Mouse (Mus musculus) CH12.LX (cell line): ENCODE data around the gene Tiam1. TPM values are rescaled to one million over a fixed set of nuclear protein-coding genes. Genes with fewer than 3 reads are reported as not detected.

Source experiments
- DNase-seq: peaks from one replicate; pipeline ENCODE4 v3.0.0-alpha.2; 2013; ENCODE audit errors: extremely low read depth
- H3K27ac ChIP-seq: 2 replicates; pipeline ENCODE4 v1.5.1; 2012; ENCODE audit warnings: low read depth, mild to moderate bottlenecking, control low read depth, moderate library complexity; ENCODE audit not compliant: insufficient read depth
- H3K27me3 ChIP-seq: replicated peaks from 2 replicates; pipeline ENCODE3; 2012; ENCODE audit warnings: inconsistent platforms
- H3K36me3 ChIP-seq, 2 experiments: replicated peaks in 1 of 2; 2 replicates each; pipeline versions ENCODE3 to v1.6.1; 2012; ENCODE audit warnings: inconsistent platforms in 1 of 2, low read length in 1 of 2, mild to moderate bottlenecking in 1 of 2, mixed read lengths in 1 of 2, moderate library complexity in 1 of 2; ENCODE audit not compliant: control insufficient read depth in 1 of 2, insufficient read depth in 1 of 2
- H3K4me1 ChIP-seq, 2 experiments: 2 replicates each; pipeline ENCODE4 v1.6.1; 2012; ENCODE audit warnings: inconsistent platforms in 1 of 2, moderate library complexity in 1 of 2; ENCODE audit not compliant: insufficient read depth in 2 of 2, control insufficient read depth in 1 of 2
- H3K4me2 ChIP-seq: 2 replicates; pipeline ENCODE4 v1.6.1; 2012; ENCODE audit warnings: low read depth, mild to moderate bottlenecking, control low read depth; ENCODE audit not compliant: poor library complexity, insufficient read depth, severe bottlenecking
- H3K4me3 ChIP-seq, 3 experiments: fragments of 150-350 bp in 1 of 3; sonication (generic) in 1 of 3; replicated peaks in 1 of 3; 2 replicates each; pipeline versions ENCODE3 to v1.5.1; 2011 to 2012; ENCODE audit warnings: low read depth in 2 of 3, low read length in 2 of 3, mild to moderate bottlenecking in 2 of 3, moderate library complexity in 2 of 3, control low read depth in 1 of 3, improper control_type of control experiment in 1 of 3, inconsistent platforms in 1 of 3, mixed read lengths in 1 of 3; ENCODE audit not compliant: poor library complexity in 1 of 3
- H3K79me2 ChIP-seq: replicated peaks from 2 replicates; pipeline ENCODE4 v1.6.1; 2012; ENCODE audit warnings: mild to moderate bottlenecking, moderate library complexity; ENCODE audit not compliant: control insufficient read depth, poor library complexity, insufficient read depth, severe bottlenecking; ENCODE audit errors: extremely low read depth
- H3K9ac ChIP-seq: 2 replicates; pipeline ENCODE4 v1.6.1; 2012; ENCODE audit warnings: low read depth, mild to moderate bottlenecking, control low read depth, moderate library complexity; ENCODE audit not compliant: insufficient read depth
- H3K9me3 ChIP-seq: replicated peaks from 2 replicates; pipeline ENCODE3; 2012; ENCODE audit warnings: low read length, inconsistent platforms, mixed read lengths
- BHLHE40 ChIP-seq: IDR thresholded peaks from 2 replicates; pipeline ENCODE4 v1.6.1; 2011; ENCODE audit warnings: mild to moderate bottlenecking, low read depth, low read length, improper control_type of control experiment
- CHD1 ChIP-seq: IDR thresholded peaks from 2 replicates; pipeline ENCODE4 v1.6.1; 2012; ENCODE audit warnings: low read depth, low read length, improper control_type of control experiment, inconsistent platforms
- CTCF ChIP-seq, 2 experiments: IDR thresholded peaks in 1 of 2; conservative IDR thresholded peaks in 1 of 2; 2 replicates each; pipeline ENCODE4 v1.5.1; 2011 to 2012; ENCODE audit warnings: low read depth in 2 of 2, low read length in 2 of 2, improper control_type of control experiment in 1 of 2, inconsistent platforms in 1 of 2, mild to moderate bottlenecking in 1 of 2, moderate library complexity in 1 of 2
- E2F4 ChIP-seq: IDR thresholded peaks from 2 replicates; pipeline ENCODE4 v1.6.1; 2011; ENCODE audit warnings: low read depth, low read length, improper control_type of control experiment; ENCODE audit not compliant: insufficient replicate concordance
- ELF1 ChIP-seq: IDR thresholded peaks from 2 replicates; pipeline ENCODE4 v1.6.1; 2014; ENCODE audit warnings: low read depth, mild to moderate bottlenecking, inconsistent platforms, low read length, improper control_type of control experiment
- EP300 ChIP-seq: IDR thresholded peaks from 2 replicates; pipeline ENCODE4 v1.6.1; 2011; ENCODE audit warnings: low read length, improper control_type of control experiment
- ETS1 ChIP-seq: conservative IDR thresholded peaks from 2 replicates; pipeline ENCODE4 v1.6.1; 2012; ENCODE audit warnings: low read depth, mild to moderate bottlenecking, inconsistent platforms, low read length, improper control_type of control experiment, moderate library complexity
- GABPA ChIP-seq: IDR thresholded peaks from 2 replicates; pipeline ENCODE4 v1.6.1; 2012; ENCODE audit warnings: low read depth, low read length, improper control_type of control experiment, inconsistent platforms; ENCODE audit not compliant: insufficient replicate concordance
- IRF4 ChIP-seq: IDR thresholded peaks from 2 replicates; pipeline ENCODE4 v1.6.1; 2014; ENCODE audit warnings: low read depth, mild to moderate bottlenecking, inconsistent platforms, low read length, improper control_type of control experiment
- JUN ChIP-seq: IDR thresholded peaks from 2 replicates; pipeline ENCODE4 v1.6.1; 2011; ENCODE audit warnings: low read depth, mild to moderate bottlenecking, low read length, improper control_type of control experiment, moderate library complexity; ENCODE audit not compliant: insufficient read depth
- JUND ChIP-seq: conservative IDR thresholded peaks from 2 replicates; pipeline ENCODE4 v1.6.1; 2011; ENCODE audit warnings: low read depth, low read length, improper control_type of control experiment
- KAT2A ChIP-seq: IDR thresholded peaks from 2 replicates; pipeline ENCODE4 v1.6.1; 2012; ENCODE audit warnings: low read length, improper control_type of control experiment, inconsistent platforms; ENCODE audit not compliant: insufficient replicate concordance
- MAFK ChIP-seq: IDR thresholded peaks from 2 replicates; pipeline ENCODE4 v1.6.1; 2011; ENCODE audit warnings: low read length, improper control_type of control experiment; ENCODE audit not compliant: insufficient replicate concordance
- MAZ ChIP-seq: IDR thresholded peaks from 2 replicates; pipeline ENCODE4 v1.6.1; 2012; ENCODE audit warnings: low read depth, mild to moderate bottlenecking, inconsistent platforms, low read length, improper control_type of control experiment, moderate library complexity
- MXI1 ChIP-seq: IDR thresholded peaks from 2 replicates; pipeline ENCODE4 v1.6.1; 2011; ENCODE audit warnings: mild to moderate bottlenecking, low read depth, low read length, improper control_type of control experiment
- MYC ChIP-seq: IDR thresholded peaks from 2 replicates; pipeline ENCODE4 v1.6.1; 2011; ENCODE audit warnings: low read depth, mild to moderate bottlenecking, improper control_type of control experiment, low read length
- NELFE ChIP-seq: IDR thresholded peaks from 2 replicates; pipeline ENCODE4 v1.6.1; 2011; ENCODE audit warnings: low read depth, low read length, improper control_type of control experiment
- NRF1 ChIP-seq: IDR thresholded peaks from 2 replicates; pipeline ENCODE4 v1.6.1; 2014; ENCODE audit warnings: low read depth, mild to moderate bottlenecking, inconsistent platforms, low read length, improper control_type of control experiment, moderate library complexity
- PAX5 ChIP-seq: IDR thresholded peaks from 2 replicates; pipeline ENCODE4 v1.6.1; 2012; ENCODE audit warnings: low read length, inconsistent platforms, mixed read lengths
- POLR2A ChIP-seq: IDR thresholded peaks from 2 replicates; pipeline ENCODE4 v1.6.1; 2011; ENCODE audit warnings: low read depth, mild to moderate bottlenecking, improper control_type of control experiment, low read length
- POLR2AphosphoS2 ChIP-seq: IDR thresholded peaks from 2 replicates; pipeline ENCODE4 v1.6.1; 2011; ENCODE audit warnings: low read depth, low read length, improper control_type of control experiment
- RAD21 ChIP-seq: IDR thresholded peaks from 2 replicates; pipeline ENCODE4 v1.6.1; 2011; ENCODE audit warnings: low read depth, mild to moderate bottlenecking, low read length, improper control_type of control experiment, moderate library complexity
- SIN3A ChIP-seq: IDR thresholded peaks from 2 replicates; pipeline ENCODE4 v1.6.1; 2012; ENCODE audit warnings: low read length, improper control_type of control experiment, inconsistent platforms
- SMC3 ChIP-seq: IDR thresholded peaks from 2 replicates; pipeline ENCODE4 v1.6.1; 2011; ENCODE audit warnings: low read depth, low read length, improper control_type of control experiment
- TBP ChIP-seq: conservative IDR thresholded peaks from 2 replicates; pipeline ENCODE4 v1.6.1; 2011; ENCODE audit warnings: low read depth, low read length, improper control_type of control experiment
- USF1 ChIP-seq: IDR thresholded peaks from 2 replicates; pipeline ENCODE4 v1.6.1; 2014; ENCODE audit warnings: low read depth, mild to moderate bottlenecking, inconsistent platforms, low read length, improper control_type of control experiment
- USF2 ChIP-seq: conservative IDR thresholded peaks from 2 replicates; pipeline ENCODE4 v1.6.1; 2011; ENCODE audit warnings: low read depth, low read length, improper control_type of control experiment
- ZC3H11A ChIP-seq: IDR thresholded peaks from 2 replicates; pipeline ENCODE4 v1.6.1; 2012; ENCODE audit warnings: low read depth, mild to moderate bottlenecking, inconsistent platforms, low read length, improper control_type of control experiment
- ZKSCAN1 ChIP-seq: IDR thresholded peaks from 2 replicates; pipeline ENCODE4 v1.6.1; 2012; ENCODE audit warnings: low read depth, inconsistent platforms, low read length, improper control_type of control experiment, borderline replicate concordance
- ZNF384 ChIP-seq: IDR thresholded peaks from 2 replicates; pipeline ENCODE4 v1.6.1; 2012; ENCODE audit warnings: low read depth, low read length, improper control_type of control experiment, inconsistent platforms
- dilution Hi-C: fragments of 300-500 bp; cut with MboI; formaldehyde crosslinking; loops from 2 replicates; pipeline ENCODE4 v1.14.3; 2020; ENCODE audit warnings: low sequenced_read_pairs; ENCODE audit not compliant: extremely low pct_unique_long_range_greater_than_20kb, extremely low pct_ligation_motif_present
- in situ Hi-C: fragments of 300-500 bp; cut with MboI; formaldehyde crosslinking; loops from 3 replicates; pipeline ENCODE4 v1.14.3; 2019; ENCODE audit warnings: low sequenced_read_pairs, low pct_ligation_motif_present, low pct_unique_long_range_greater_than_20kb, mixed read lengths
- polyA plus RNA-seq: library from polyadenylated mRNA; unstranded; fragments of >175 nt; gene quantifications from 2 replicates; pipeline ENCODE4 v1.2.1, GENCODE M21; 2012; ENCODE audit warnings: low read depth; ENCODE audit not compliant: insufficient read length
- total RNA-seq, 2 experiments: library from RNA; depleted of rRNA; stranded (reverse); fragments of 300-350 nt in 1 of 2; fragments of >200 nt in 1 of 2; gene quantifications; 2 replicates each; pipeline ENCODE4 v1.2.3; 2012 to 2014

Tiam1 gene
- total and polyA plus RNA-seq, 3 experiments, result 0.03 to 0.40 (median 0.04) TPM

DNA sequence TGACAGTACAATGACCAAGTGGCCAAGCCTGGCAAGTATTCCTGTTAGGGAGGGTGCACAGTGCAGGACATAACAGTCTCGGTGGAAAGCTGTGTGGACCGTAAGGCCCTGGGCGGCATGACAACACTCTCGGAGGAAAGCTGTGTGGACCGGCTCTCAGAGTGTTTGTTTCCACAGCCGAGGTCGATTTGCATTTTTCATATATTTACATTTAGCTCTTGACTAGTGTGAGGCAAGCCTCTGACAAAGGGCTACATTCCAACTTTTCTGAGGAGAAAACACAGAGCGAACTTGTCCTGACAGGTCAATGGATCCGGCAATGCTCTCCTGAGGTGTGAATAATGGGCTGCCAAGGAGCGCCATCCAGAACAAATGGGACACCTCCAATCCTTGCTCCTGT lies 209.0 kb downstream of the Tiam1 start:
- H3K4me2 ChIP-seq, result no peak overlapping the region
- no peaks in the 10 kb centered on the region for H3K36me3 ChIP-seq
- dilution Hi-C loops (no loop called here), in situ Hi-C loops (no loop called here)
- no peak for DNase-seq
- H3K27ac ChIP-seq, result no peak overlapping the region
- H3K4me1 ChIP-seq, result no peaks in the 10 kb centered on the region
- TF ChIP-seq CHD1, result no peak
- no peak for TF ChIP-seq GABPA
- no peak for TF ChIP-seq NRF1
- no peak for TF ChIP-seq SMC3
- no peak for TF ChIP-seq ZC3H11A
- no peak for TF ChIP-seq TBP
- no peak for TF ChIP-seq SIN3A
- TF ChIP-seq USF1, result no peak
- no peak for TF ChIP-seq POLR2AphosphoS2
- no peak for TF ChIP-seq IRF4
- no peak for TF ChIP-seq MXI1
- TF ChIP-seq E2F4, result no peak
- TF ChIP-seq RAD21, result no peak
- no peak for TF ChIP-seq MAZ
- no peak for TF ChIP-seq ELF1
- no peak for TF ChIP-seq JUND
- TF ChIP-seq PAX5, result no peak
- TF ChIP-seq USF2, result no peak
- TF ChIP-seq POLR2A, result no peak
- no peak for TF ChIP-seq BHLHE40
- no peak overlapping the region for H3K9ac ChIP-seq
- H3K9me3 ChIP-seq, result peaks cover 50% of the 10 kb centered on the region
- H3K4me3 ChIP-seq, result no peak overlapping the region
- no peaks in the 10 kb centered on the region for H3K27me3 ChIP-seq
- no peaks in the 10 kb centered on the region for H3K79me2 ChIP-seq

DNA sequence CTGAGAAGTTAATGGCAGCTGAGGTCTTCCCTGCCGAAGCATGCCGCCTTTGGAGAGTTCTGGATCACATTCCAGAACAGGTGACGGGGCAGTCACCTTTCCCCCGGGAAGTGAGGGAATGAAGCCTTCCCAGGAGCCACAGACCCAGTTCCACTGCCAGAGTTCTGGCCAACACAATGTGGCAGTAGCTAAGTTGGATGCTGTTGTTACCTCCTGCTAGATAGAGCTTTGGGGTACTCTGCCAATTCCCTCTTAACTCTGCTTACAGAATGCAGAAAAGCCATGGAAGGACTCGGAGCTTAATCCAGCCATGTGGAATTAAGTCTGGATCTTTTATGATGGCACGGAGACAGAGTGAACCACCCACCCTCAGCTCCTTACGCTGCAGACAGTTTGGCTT lies 209.6 kb downstream of the Tiam1 start:
- H3K9me3 ChIP-seq, result peaks cover 52% of the 10 kb centered on the region
- in situ Hi-C loops, result no loop called here
- dilution Hi-C loops, result no loop called here

More for the DNA sequence above, 209.6 kb downstream of the Tiam1 start:
- H3K27ac ChIP-seq, result no peak overlapping the region
- no peak overlapping the region for H3K4me3 ChIP-seq
- H3K4me2 ChIP-seq, result no peak overlapping the region
- no peaks in the 10 kb centered on the region for H3K36me3 ChIP-seq
- TF ChIP-seq TBP (no peak), BHLHE40 (no peak), POLR2AphosphoS2 (no peak), MAFK (no peak), ZKSCAN1 (no peak), ETS1 (no peak), KAT2A (no peak), IRF4 (no peak), EP300 (no peak), MYC (no peak), POLR2A (no peak), ZNF384 (no peak), NELFE (no peak), JUN (no peak), RAD21 (no peak), CTCF (conservative IDR thresholded peaks at IDR 0.05 in 1 of 2, IDR thresholded peaks at IDR 0.05 in 1 of 2; ENCODE audit: low read depth in 2 of 2, low read length in 2 of 2) (no peak)
- H3K9ac ChIP-seq, result no peak overlapping the region
- no peak for DNase-seq
- H3K27me3 ChIP-seq, result no peaks in the 10 kb centered on the region
- H3K79me2 ChIP-seq, result no peaks in the 10 kb centered on the region
- H3K4me1 ChIP-seq, result no peaks in the 10 kb centered on the region
